Mouse (Mus musculus) heart, embryonic 11.5 days (tissue): ENCODE results near the gene Hnrnph3. TPM values are rescaled to one million over a fixed set of nuclear protein-coding genes. Genes with fewer than 3 reads are reported as not detected.

Source experiments
- ATAC-seq: fragments of 200-750 bp; cut with Nextera tagmentation; replicated peaks from 2 replicates; pipeline ENCODE4 v1.8.0; 2017; ENCODE audit warnings: moderate library complexity; ENCODE audit not compliant: insufficient number of reproducible peaks, low FRiP score, low TSS enrichment
- H3K27ac ChIP-seq: fragments of 300-500 bp; sonication (generic); 2 replicates; pipeline ENCODE4 v1.5.1; 2014; ENCODE audit warnings: mild to moderate bottlenecking, low read depth, low read length
- H3K27me3 ChIP-seq: fragments of 300-500 bp; sonication (generic); 2 replicates; pipeline ENCODE4 v1.6.1; 2014; ENCODE audit warnings: mild to moderate bottlenecking, low read length, mixed read lengths; ENCODE audit not compliant: control insufficient read depth, insufficient read depth
- H3K36me3 ChIP-seq: fragments of 300-500 bp; sonication (generic); 2 replicates; pipeline ENCODE4 v1.6.1; 2014; ENCODE audit warnings: mild to moderate bottlenecking, low read length, moderate library complexity, mixed read lengths; ENCODE audit not compliant: control insufficient read depth, insufficient read depth
- H3K4me1 ChIP-seq: fragments of 300-500 bp; sonication (generic); 2 replicates; pipeline ENCODE4 v1.6.1; 2014; ENCODE audit warnings: low read length; ENCODE audit not compliant: control insufficient read depth, insufficient read depth
- H3K4me2 ChIP-seq: fragments of 300-500 bp; sonication (generic); 2 replicates; pipeline ENCODE4 v1.6.1; 2014; ENCODE audit warnings: mild to moderate bottlenecking, moderate library complexity
- H3K4me3 ChIP-seq: fragments of 300-500 bp; sonication (generic); 2 replicates; pipeline ENCODE4 v1.5.1; 2014; ENCODE audit warnings: low read depth, low read length
- H3K9ac ChIP-seq: fragments of 300-500 bp; sonication (generic); 2 replicates; pipeline ENCODE4 v1.6.1; 2014; ENCODE audit warnings: mild to moderate bottlenecking, low read depth, low read length, moderate library complexity
- H3K9me3 ChIP-seq: fragments of 300-500 bp; sonication (generic); replicated peaks from 2 replicates; pipeline ENCODE4 v1.6.1; 2016; ENCODE audit warnings: low read length; ENCODE audit not compliant: control insufficient read depth
- WGBS: fragments of 180-500 bp; shearing (Covaris S2); extraction: QIAGEN DNeasy Blood & Tissue Kit; methylation state at CpG from one replicate; pipeline ENCODE4 v1.1.7; 2014; ENCODE audit not compliant: insufficient replicate concordance; 5-methylcytosine and 5-hydroxymethylcytosine counted together
- polyA plus RNA-seq: library from polyadenylated mRNA; unstranded; fragments of >200 nt; fragmentation: Nextera tagmentation; extraction: Ambion mirVana; gene quantifications from 2 replicates; pipeline ENCODE4 v1.2.1, GENCODE M21; 2014

Gene Hnrnph3
- 50.5 and 51.2 TPM in 2 replicates for polyA plus RNA-seq

DNA sequence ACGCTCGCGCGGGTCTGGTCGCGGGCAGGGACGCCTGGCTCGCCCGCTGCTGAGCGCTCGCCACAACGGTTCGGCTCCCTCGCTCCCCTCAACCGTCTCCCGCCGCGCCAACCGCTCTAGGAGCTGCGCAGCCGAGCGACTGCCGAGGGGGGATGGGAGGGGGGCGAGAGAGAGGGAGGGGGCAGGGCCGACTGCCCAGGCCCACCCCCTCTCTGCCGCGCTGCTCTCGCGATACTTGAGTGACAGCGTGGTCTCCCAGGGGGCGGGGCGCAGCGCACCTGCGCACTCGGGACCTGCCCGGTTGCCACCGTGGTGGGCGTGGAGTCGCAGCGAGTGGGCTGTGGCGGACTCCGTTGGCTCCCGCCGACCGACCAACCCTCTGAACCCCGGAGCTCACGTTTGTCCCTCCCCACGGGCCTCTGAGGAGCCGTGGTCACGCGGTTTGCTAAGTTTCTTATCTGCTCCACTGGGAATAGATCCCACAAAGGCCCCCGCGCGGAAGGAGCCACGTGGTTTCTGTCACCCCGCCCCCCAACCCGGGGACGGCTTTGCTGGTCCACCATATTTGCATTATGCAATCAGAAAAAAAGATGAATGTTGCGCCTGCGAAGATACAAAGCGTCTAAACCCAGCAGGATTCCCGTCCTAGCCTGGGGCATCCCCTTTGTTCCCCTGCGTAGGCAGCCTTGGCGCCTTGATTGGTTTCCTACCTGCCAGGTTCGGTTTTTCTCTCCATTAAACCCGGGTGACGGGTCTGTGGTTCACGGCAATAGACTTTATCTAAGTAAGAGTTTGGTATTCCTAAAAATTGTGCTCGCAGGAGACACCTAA is at the start of gene Hnrnph3, which contains the start of gene Pbld2:
TSS of gene Hnrnph3 (minus strand) at position 469 of the 831 bp plus-strand sequence.
TSS of gene Pbld2 (plus strand) at position 567 of the 831 bp plus-strand sequence.
- under 1% methylated on average over 61 of the region's 69 CpGs for WGBS

DNA sequence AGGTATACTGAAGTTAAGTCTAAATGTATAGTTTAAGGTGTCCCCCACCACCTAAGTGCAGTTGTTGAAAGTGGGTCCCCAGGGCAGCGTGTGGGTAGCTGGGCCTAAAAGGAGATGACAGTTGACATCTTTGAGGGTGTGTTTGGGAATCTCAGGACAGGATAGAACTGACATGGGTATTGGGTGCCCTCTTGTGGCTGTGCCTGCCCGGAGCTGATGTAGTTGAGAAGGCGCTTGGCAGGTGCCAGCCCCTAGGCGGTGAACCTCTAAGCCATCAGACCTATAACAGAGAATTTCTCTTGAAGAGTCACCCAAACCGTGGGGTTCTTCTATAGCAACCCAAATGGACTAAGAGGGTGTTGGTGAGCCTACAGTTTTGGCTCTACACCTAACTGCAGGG is 42.0 kb upstream of the Hnrnph3 start:
- no peak overlapping the region for H3K4me3 ChIP-seq
- no peak overlapping the region for H3K4me2 ChIP-seq
- H3K9me3 ChIP-seq, result no peaks in the 10 kb centered on the region
- ATAC-seq, result no peak
- no peak overlapping the region for H3K9ac ChIP-seq
- no peak overlapping the region for H3K27ac ChIP-seq
- H3K4me1 ChIP-seq, result no peaks in the 10 kb centered on the region
- H3K36me3 ChIP-seq, result no peaks in the 10 kb centered on the region
- H3K27me3 ChIP-seq, result peaks cover 4% of the 10 kb centered on the region; the same call in 1 of the 2 replicates
- WGBS, result 10% methylated on average over 5 of the region's 5 CpGs

More for the DNA sequence above, at the start of gene Hnrnph3, which contains the start of gene Pbld2:
- H3K4me2 ChIP-seq, result peak within 1 kb of the TSS; percentile 70
- peak; percentile 96 for ATAC-seq
- H3K27me3 ChIP-seq, result no peaks in the 10 kb centered on the region
- H3K4me3 ChIP-seq, result peak within 1 kb of the TSS; percentile 98
- H3K9me3 ChIP-seq, result no peaks in the 10 kb centered on the region
- H3K9ac ChIP-seq, result peak within 1 kb of the TSS; percentile 98
- no peaks in the 10 kb centered on the region for H3K36me3 ChIP-seq
- H3K4me1 ChIP-seq, result peaks cover 13% of the 10 kb centered on the region
- H3K27ac ChIP-seq, result peak within 1 kb of the TSS; percentile 100

DNA sequence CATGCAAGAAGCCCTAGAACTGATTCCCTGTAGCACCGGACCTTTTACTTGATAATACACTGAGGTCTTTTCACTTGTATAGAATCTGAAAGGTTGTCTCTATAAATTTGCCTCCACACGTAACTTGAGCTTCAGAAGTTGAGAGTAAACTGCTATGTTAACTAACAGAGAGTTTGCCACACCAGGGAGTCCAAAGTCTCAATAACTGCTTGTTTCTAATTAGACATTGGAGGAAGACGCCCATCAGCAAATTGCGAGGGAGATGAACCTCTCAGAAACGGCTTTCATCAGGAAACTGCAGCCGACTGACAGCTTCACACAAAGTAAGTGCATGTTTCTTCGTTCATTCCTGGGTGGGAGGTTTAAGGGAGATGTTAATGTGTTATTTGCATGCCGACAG is 41.5 kb upstream of the Hnrnph3 start:
- Histone ChIP-seq H3K4me2 (no peak overlapping the region), H3K4me1 (no peaks in the 10 kb centered on the region), H3K9ac (no peak overlapping the region), H3K27me3 (peaks cover 4% of the 10 kb centered on the region; the same call in 1 of the 2 replicates), H3K4me3 (no peak overlapping the region), H3K27ac (no peak overlapping the region), H3K9me3 (no peaks in the 10 kb centered on the region), H3K36me3 (no peaks in the 10 kb centered on the region)
- WGBS, result 54% methylated on average over 8 of the region's 8 CpGs
- ATAC-seq, result no peak

DNA sequence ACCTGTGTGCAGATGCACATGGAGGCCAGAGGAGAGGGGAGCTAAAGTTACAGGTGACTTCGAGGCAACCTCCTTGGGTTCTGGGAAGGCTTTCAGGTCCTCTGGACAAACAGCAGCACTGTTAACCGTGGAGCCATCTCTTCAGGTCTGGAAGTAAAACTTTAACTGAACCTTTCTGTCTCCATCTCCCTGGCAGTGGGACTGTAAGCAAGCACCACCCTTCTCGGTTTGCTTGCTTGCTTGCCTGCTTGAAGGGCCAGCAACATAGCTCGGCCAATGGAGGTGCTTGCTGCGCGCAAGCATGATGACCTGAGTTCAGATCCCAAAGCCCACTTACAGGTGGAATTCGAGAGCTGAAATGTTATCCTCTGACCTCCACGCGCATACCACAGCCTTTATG is 40.5 kb upstream of the Hnrnph3 start:
- no peak overlapping the region for H3K4me3 ChIP-seq
- H3K27ac ChIP-seq, result no peak overlapping the region
- H3K4me1 ChIP-seq, result no peaks in the 10 kb centered on the region
- peaks cover 4% of the 10 kb centered on the region; the same call in 1 of the 2 replicates for H3K27me3 ChIP-seq
- WGBS, result 72% methylated on average over 9 of the region's 9 CpGs
- H3K4me2 ChIP-seq, result no peak overlapping the region
- no peak for ATAC-seq
- H3K9me3 ChIP-seq, result no peaks in the 10 kb centered on the region
- H3K9ac ChIP-seq, result no peak overlapping the region
- H3K36me3 ChIP-seq, result no peaks in the 10 kb centered on the region

DNA sequence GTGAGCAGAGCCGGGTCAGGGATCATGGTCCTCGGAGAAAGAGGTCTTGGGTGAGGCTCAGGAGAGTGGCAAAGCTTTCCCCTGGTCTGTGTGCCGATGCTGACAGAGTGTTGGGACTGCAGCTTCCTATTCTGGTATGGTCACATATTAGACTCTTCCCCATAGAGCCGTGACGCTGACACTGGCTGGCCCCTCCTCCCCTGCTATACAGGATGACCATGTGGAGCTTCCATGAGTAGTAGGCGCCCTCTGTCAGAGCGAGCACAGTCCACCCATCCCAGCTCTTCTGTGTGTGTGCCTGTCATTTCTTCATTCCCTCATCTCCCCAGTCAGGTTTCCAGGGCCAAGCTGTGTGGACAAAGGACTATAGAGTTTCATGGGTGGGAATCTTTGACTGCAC is 39.3 kb upstream of the Hnrnph3 start:
- ATAC-seq, result no peak
- no peak overlapping the region for H3K4me3 ChIP-seq
- no peak overlapping the region for H3K9ac ChIP-seq
- no peaks in the 10 kb centered on the region for H3K9me3 ChIP-seq
- no peaks in the 10 kb centered on the region for H3K4me1 ChIP-seq
- H3K36me3 ChIP-seq, result no peaks in the 10 kb centered on the region
- H3K4me2 ChIP-seq, result no peak overlapping the region
- no peak overlapping the region for H3K27ac ChIP-seq
- whole genome bisulfite sequencing, result 78% methylated on average over 7 of the region's 7 CpGs
- H3K27me3 ChIP-seq, result peaks cover 4% of the 10 kb centered on the region; the same call in 1 of the 2 replicates

DNA sequence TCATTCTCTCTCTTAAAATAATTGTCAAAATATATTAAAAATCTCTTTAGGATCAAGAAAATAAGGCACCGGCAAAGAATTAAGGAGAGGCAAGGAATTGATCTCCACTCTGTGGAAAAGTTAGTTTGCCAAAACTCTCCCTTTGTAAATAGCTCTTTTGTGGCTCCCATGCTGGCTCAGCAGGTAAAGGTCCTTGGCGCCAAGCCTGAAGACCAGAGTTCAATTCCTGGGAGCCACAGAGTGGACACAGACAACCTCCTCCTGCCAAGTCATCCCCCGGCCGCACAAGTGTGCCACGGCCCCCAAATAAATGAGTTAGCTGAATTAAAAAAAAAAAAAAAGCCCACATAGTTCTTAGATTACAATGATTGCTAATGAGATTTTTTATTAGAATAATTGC is 38.7 kb upstream of the Hnrnph3 start:
- Histone ChIP-seq H3K27ac (no peak overlapping the region), H3K4me1 (no peaks in the 10 kb centered on the region), H3K9ac (no peak overlapping the region), H3K4me3 (no peak overlapping the region), H3K36me3 (no peaks in the 10 kb centered on the region), H3K4me2 (no peak overlapping the region), H3K27me3 (peaks cover 4% of the 10 kb centered on the region; the same call in 1 of the 2 replicates), H3K9me3 (no peaks in the 10 kb centered on the region)
- WGBS, result 87% methylated on average over 5 of the region's 5 CpGs
- no peak for ATAC-seq

DNA sequence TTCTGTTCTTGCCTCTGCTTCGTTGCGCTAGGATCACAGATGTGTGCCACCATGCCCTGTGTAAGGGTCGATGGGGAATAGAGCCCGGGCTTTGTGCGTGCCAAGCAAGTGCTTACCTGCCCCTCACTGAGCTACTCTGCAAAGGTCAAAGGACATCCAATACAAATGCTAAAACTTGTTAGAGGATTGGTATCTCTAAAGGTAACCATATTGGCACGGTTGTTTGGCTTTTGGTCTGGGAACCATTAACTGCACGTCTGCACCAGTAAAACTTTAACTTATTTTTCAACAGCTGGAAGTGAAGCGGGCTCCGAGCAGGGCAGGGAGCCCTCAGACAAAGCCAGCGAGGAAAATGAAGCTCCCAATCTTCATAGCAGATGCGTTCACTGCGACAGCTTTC is 37.2 kb upstream of the Hnrnph3 start:
- WGBS, result 70% methylated on average over 12 of the region's 12 CpGs
- H3K4me2 ChIP-seq, result no peak overlapping the region
- no peaks in the 10 kb centered on the region for H3K9me3 ChIP-seq
- H3K27ac ChIP-seq, result no peak overlapping the region
- no peak overlapping the region for H3K9ac ChIP-seq
- no peak overlapping the region for H3K4me3 ChIP-seq
- peaks cover 4% of the 10 kb centered on the region; the same call in 1 of the 2 replicates for H3K27me3 ChIP-seq
- ATAC-seq, result no peak
- H3K36me3 ChIP-seq, result no peaks in the 10 kb centered on the region
- no peaks in the 10 kb centered on the region for H3K4me1 ChIP-seq

DNA sequence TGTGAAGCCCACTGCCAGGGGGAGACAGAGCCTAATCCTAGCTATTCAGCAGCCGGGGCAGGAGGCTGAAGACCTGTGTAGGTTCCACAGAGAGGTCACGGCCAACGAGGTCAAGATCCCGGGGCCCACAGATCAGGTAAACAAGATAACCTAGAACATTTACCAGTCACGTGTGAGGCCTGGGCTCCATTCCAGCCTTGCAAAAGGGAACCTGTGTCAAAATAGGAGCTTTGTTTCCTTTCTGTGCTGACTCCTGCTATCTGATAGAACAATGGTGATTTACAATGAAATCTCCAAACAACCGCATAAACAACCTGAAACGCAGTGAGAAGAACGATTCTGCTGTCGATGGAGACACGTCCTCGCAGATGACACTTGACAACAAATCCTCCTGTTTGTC is 36.4 kb upstream of the Hnrnph3 start:
- H3K27ac ChIP-seq, result no peak overlapping the region
- no peak overlapping the region for H3K9ac ChIP-seq
- H3K9me3 ChIP-seq, result no peaks in the 10 kb centered on the region
- 64% methylated on average over 11 of the region's 11 CpGs for WGBS
- no peaks in the 10 kb centered on the region for H3K4me1 ChIP-seq
- H3K4me3 ChIP-seq, result no peak overlapping the region
- ATAC-seq, result no peak
- no peak overlapping the region for H3K4me2 ChIP-seq
- no peaks in the 10 kb centered on the region for H3K36me3 ChIP-seq
- peaks cover 4% of the 10 kb centered on the region; the same call in 1 of the 2 replicates for H3K27me3 ChIP-seq
